Mouse (Mus musculus) hindbrain, embryonic 14.5 days (tissue): Measurements from ENCODE around the gene Fmo2. TPM values are rescaled to one million over a fixed set of nuclear protein-coding genes. Genes with fewer than 3 reads are reported as not detected.

ENCODE experiments used
- ATAC-seq: fragments of 200-750 bp; cut with Nextera tagmentation; 2 replicates; pipeline ENCODE4 v1.8.0; 2017; ENCODE audit warnings: moderate number of reproducible peaks, mild to moderate bottlenecking, moderate TSS enrichment, moderate library complexity; ENCODE audit not compliant: low FRiP score
- DNase-seq: peaks from one replicate; pipeline ENCODE4 v3.0.0-alpha.2; 2015; ENCODE audit warnings: low spot score
- H3K27ac ChIP-seq: fragments of 300-500 bp; sonication (generic); 2 replicates; pipeline ENCODE4 v1.5.1; 2014; ENCODE audit warnings: mild to moderate bottlenecking, moderate library complexity
- H3K27me3 ChIP-seq: fragments of 300-500 bp; sonication (generic); 2 replicates; pipeline ENCODE4 v1.6.1; 2014; ENCODE audit warnings: mild to moderate bottlenecking, low read length, mixed read lengths; ENCODE audit not compliant: control insufficient read depth, insufficient read depth
- H3K36me3 ChIP-seq: fragments of 300-500 bp; sonication (generic); replicated peaks from 2 replicates; pipeline ENCODE4 v1.6.1; 2014; ENCODE audit not compliant: control insufficient read depth, insufficient read depth
- H3K4me1 ChIP-seq: fragments of 300-500 bp; sonication (generic); replicated peaks from 2 replicates; pipeline ENCODE4 v1.6.1; 2014; ENCODE audit warnings: antibody characterized with exemption, low read length, mixed read lengths; ENCODE audit not compliant: control insufficient read depth, insufficient read depth
- H3K4me2 ChIP-seq: fragments of 300-500 bp; sonication (generic); replicated peaks from 2 replicates; pipeline ENCODE4 v1.6.1; 2014; ENCODE audit warnings: mild to moderate bottlenecking, moderate library complexity
- H3K4me3 ChIP-seq: fragments of 300-500 bp; sonication (generic); replicated peaks from 2 replicates; pipeline ENCODE4 v1.5.1; 2014; ENCODE audit warnings: mild to moderate bottlenecking, low read length
- H3K9ac ChIP-seq: fragments of 300-500 bp; sonication (generic); 2 replicates; pipeline ENCODE4 v1.6.1; 2014
- H3K9me3 ChIP-seq: fragments of 300-500 bp; sonication (generic); 2 replicates; pipeline ENCODE4 v1.6.1; 2016; ENCODE audit warnings: low read length; ENCODE audit not compliant: control insufficient read depth
- WGBS: fragments of 180-500 bp; shearing (Covaris S2); extraction: QIAGEN DNeasy Blood & Tissue Kit; methylation state at CpG from one replicate; pipeline ENCODE4 v1.1.7; 2014; 5-methylcytosine and 5-hydroxymethylcytosine counted together
- polyA plus RNA-seq: library from polyadenylated mRNA; unstranded; fragments of >200 nt; fragmentation: Nextera tagmentation; extraction: Ambion mirVana; gene quantifications from 2 replicates; pipeline ENCODE4 v1.2.1, GENCODE M21; 2014

Fmo2 gene
- polyA plus RNA-seq, 1 experiment from 2014 or later = 0.12 TPM

GRCm38 (mm10) chr1:162871701-162872311, 26.7 kb downstream of the Fmo2 start:
- no peaks in the 10 kb centered on the region for H3K36me3 ChIP-seq
- no peak for ATAC-seq
- H3K9me3 ChIP-seq = 0 out of 2 replicates have a peak, but pooled peaks cover 3% of the 10 kb centered on the region
- no peaks in the 10 kb centered on the region for H3K27me3 ChIP-seq
- DNase-seq = no peak
- H3K4me1 ChIP-seq = no peaks in the 10 kb centered on the region
- 66% methylated on average over 9 of the region's 9 CpGs for WGBS
- no peak overlapping the region for H3K9ac ChIP-seq
- H3K27ac ChIP-seq = no peak overlapping the region
- H3K4me3 ChIP-seq = no peak overlapping the region
- H3K4me2 ChIP-seq = no peak overlapping the region

- ATAC-seq (no peak), DNase-seq (no peak)
- H3K27me3 ChIP-seq = no peaks in the 10 kb centered on the region
- H3K9ac ChIP-seq = no peak overlapping the region
- no peak overlapping the region for H3K4me2 ChIP-seq
- no peak overlapping the region for H3K4me3 ChIP-seq
- whole genome bisulfite sequencing = 89% methylated on average over 7 of the region's 7 CpGs
- H3K27ac ChIP-seq = no peak overlapping the region
- H3K9me3 ChIP-seq = 0 out of 2 replicates have a peak, but pooled peaks cover 3% of the 10 kb centered on the region
- no peaks in the 10 kb centered on the region for H3K36me3 ChIP-seq
- no peaks in the 10 kb centered on the region for H3K4me1 ChIP-seq
These were observed 27.5 kb downstream of the Fmo2 start for GRCm38 (mm10) chr1:162870978-162871377.

GRCm38 (mm10) chr1:162867396-162867795, 31.1 kb downstream of the Fmo2 start:
- Histone ChIP-seq H3K4me1 (no peaks in the 10 kb centered on the region), H3K4me2 (no peak overlapping the region), H3K27ac (no peak overlapping the region), H3K36me3 (no peaks in the 10 kb centered on the region), H3K9ac (no peak overlapping the region), H3K9me3 (0 out of 2 replicates have a peak, but pooled peaks cover 3% of the 10 kb centered on the region), H3K4me3 (no peak overlapping the region), H3K27me3 (no peaks in the 10 kb centered on the region)
- no peak for DNase-seq
- no peak for ATAC-seq
- 74% methylated on average over 4 of the region's 4 CpGs for WGBS

GRCm38 (mm10) chr1:162866280-162866681, 32.2 kb downstream of the Fmo2 start, which contains the start of gene Fmo1:
Fmo1 (minus strand) TSS chr1:162866610.
- no peaks in the 10 kb centered on the region for H3K36me3 ChIP-seq
- WGBS = 79% methylated on average over 7 of the region's 7 CpGs
- no peak within 1 kb of the TSS for H3K9ac ChIP-seq
- no peak within 1 kb of the TSS for H3K4me2 ChIP-seq
- no peak within 1 kb of the TSS for H3K27ac ChIP-seq
- ATAC-seq (no peak), DNase-seq (no peak)
- H3K9me3 ChIP-seq = 0 out of 2 replicates have a peak, but pooled peaks cover 3% of the 10 kb centered on the region
- H3K4me3 ChIP-seq = no peak within 1 kb of the TSS
- no peaks in the 10 kb centered on the region for H3K4me1 ChIP-seq
- no peaks in the 10 kb centered on the region for H3K27me3 ChIP-seq

DNA sequence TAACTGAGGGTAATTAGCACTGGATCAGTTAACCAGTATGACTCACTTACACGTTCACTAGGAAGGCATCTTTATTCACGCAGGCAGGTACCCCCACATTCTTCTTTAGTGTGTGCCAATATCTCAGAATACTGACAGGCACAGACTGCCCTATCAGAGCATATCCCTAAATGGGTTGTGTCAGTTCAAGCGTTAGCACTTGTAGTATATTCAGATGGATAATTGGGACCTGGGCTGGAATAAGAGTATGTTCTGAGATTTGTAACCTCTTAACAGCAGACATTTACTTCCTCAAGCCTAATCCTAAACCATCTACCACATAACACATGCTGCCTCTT, 33.1 kb downstream of the Fmo2 start:
- Histone ChIP-seq H3K9me3 (0 out of 2 replicates have a peak, but pooled peaks cover 3% of the 10 kb centered on the region), H3K9ac (no peak overlapping the region), H3K27me3 (no peaks in the 10 kb centered on the region), H3K27ac (no peak overlapping the region), H3K4me1 (no peaks in the 10 kb centered on the region), H3K4me2 (no peak overlapping the region), H3K4me3 (no peak overlapping the region), H3K36me3 (no peaks in the 10 kb centered on the region)
- 83% methylated on average over 3 of the region's 3 CpGs for WGBS
- no peak for ATAC-seq
- DNase-seq = no peak

- no peak overlapping the region for H3K4me3 ChIP-seq
- H3K9ac ChIP-seq = no peak overlapping the region
- 0 out of 2 replicates have a peak, but pooled peaks cover 3% of the 10 kb centered on the region for H3K9me3 ChIP-seq
- no peak for ATAC-seq
- no peak for DNase-seq
- 86% methylated on average over 8 of the region's 8 CpGs for WGBS
- no peaks in the 10 kb centered on the region for H3K36me3 ChIP-seq
- H3K27ac ChIP-seq = no peak overlapping the region
- no peaks in the 10 kb centered on the region for H3K4me1 ChIP-seq
- no peak overlapping the region for H3K4me2 ChIP-seq
- no peaks in the 10 kb centered on the region for H3K27me3 ChIP-seq
These were observed 33.6 kb downstream of the Fmo2 start for GRCm38 (mm10) chr1:162864816-162865492.

GRCm38 (mm10) chr1:162864279-162864678, 34.2 kb downstream of the Fmo2 start:
- ATAC-seq = no peak
- 94% methylated on average over 5 of the region's 5 CpGs for WGBS
- DNase-seq = no peak
- no peak overlapping the region for H3K4me3 ChIP-seq
- no peaks in the 10 kb centered on the region for H3K27me3 ChIP-seq
- H3K9me3 ChIP-seq = 0 out of 2 replicates have a peak, but pooled peaks cover 3% of the 10 kb centered on the region
- no peak overlapping the region for H3K9ac ChIP-seq
- no peaks in the 10 kb centered on the region for H3K4me1 ChIP-seq
- no peak overlapping the region for H3K27ac ChIP-seq
- no peaks in the 10 kb centered on the region for H3K36me3 ChIP-seq
- no peak overlapping the region for H3K4me2 ChIP-seq

DNA sequence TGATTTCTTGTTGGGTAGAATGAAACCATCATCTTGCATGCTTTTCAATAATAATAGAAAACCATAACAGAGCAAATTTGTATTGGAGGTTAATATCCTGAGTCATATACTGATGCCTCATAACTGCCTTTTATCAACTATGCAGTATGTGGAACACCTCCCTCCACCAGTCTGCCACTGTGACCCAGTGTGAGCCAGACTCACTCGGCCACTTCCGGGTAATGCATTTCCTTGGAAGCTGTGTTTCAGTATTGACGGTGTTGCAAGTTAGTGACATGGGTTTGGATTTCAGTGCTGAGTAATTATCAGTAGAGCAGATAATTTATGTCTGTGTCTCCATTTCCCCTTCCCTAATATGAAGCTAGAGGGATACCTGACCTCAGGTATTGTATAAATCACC, 34.9 kb downstream of the Fmo2 start:
- Histone ChIP-seq H3K9ac (no peak overlapping the region), H3K36me3 (no peaks in the 10 kb centered on the region), H3K4me2 (no peak overlapping the region), H3K4me3 (no peak overlapping the region), H3K27ac (no peak overlapping the region), H3K9me3 (0 out of 2 replicates have a peak, but pooled peaks cover 3% of the 10 kb centered on the region), H3K27me3 (no peaks in the 10 kb centered on the region), H3K4me1 (0 out of 2 replicates have a peak, but pooled peaks cover 4% of the 10 kb centered on the region)
- no peak for ATAC-seq
- no peak for DNase-seq
- 94% methylated on average over 3 of the region's 3 CpGs for WGBS

DNA sequence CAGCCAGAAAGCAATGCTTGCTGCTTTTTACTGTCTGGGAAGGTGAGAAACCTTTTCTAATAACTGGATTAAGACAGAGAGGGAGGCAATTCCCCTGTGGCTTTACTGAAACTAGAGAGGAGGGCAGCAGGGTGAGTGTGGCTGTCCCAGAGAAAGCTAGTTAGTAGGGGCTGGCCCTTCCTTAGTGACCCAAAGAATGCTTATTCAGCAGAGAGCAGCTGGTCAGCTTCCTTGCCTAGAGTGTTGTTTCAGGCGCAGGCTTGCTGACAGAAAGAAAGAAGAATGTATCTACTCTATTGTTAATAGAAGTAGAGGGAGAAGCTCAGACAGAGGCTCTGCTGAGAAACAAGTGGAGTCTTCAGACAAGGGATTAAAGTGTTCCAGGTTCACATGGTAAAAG, 36.2 kb downstream of the Fmo2 start:
- WGBS = 23% methylated on average over 1 of the region's 1 CpGs
- Histone ChIP-seq H3K27me3 (no peaks in the 10 kb centered on the region), H3K4me1 (0 out of 2 replicates have a peak, but pooled peaks cover 5% of the 10 kb centered on the region)

More for the DNA sequence above, 36.2 kb downstream of the Fmo2 start:
- H3K36me3 ChIP-seq = no peaks in the 10 kb centered on the region
- H3K4me3 ChIP-seq = no peak overlapping the region
- no peak overlapping the region for H3K4me2 ChIP-seq
- no peaks in the 10 kb centered on the region for H3K9me3 ChIP-seq
- H3K9ac ChIP-seq = no peak overlapping the region
- no peak overlapping the region for H3K27ac ChIP-seq
- ATAC-seq = no peak
- no peak for DNase-seq
